Mouse (Mus musculus) neural tube, embryonic 12.5 days (tissue): ENCODE measurements around the gene Samm50. TPM values are rescaled to one million over a fixed set of nuclear protein-coding genes. Genes with fewer than 3 reads are reported as not detected.

Experiments
- ATAC-seq: fragments of 200-750 bp; cut with Nextera tagmentation; 2 replicates; pipeline ENCODE4 v1.8.0; 2017; ENCODE audit warnings: low read depth, mild to moderate bottlenecking, moderate TSS enrichment, moderate library complexity; ENCODE audit not compliant: low FRiP score
- H3K27ac ChIP-seq: fragments of 300-500 bp; sonication (generic); 2 replicates; pipeline ENCODE4 v1.5.1; 2016
- H3K27me3 ChIP-seq: fragments of 300-500 bp; sonication (generic); replicated peaks from 2 replicates; pipeline ENCODE4 v1.6.1; 2016; ENCODE audit warnings: mild to moderate bottlenecking
- H3K36me3 ChIP-seq: fragments of 300-500 bp; sonication (generic); 2 replicates; pipeline ENCODE4 v1.6.1; 2016; ENCODE audit warnings: mild to moderate bottlenecking
- H3K4me1 ChIP-seq: fragments of 300-500 bp; sonication (generic); 2 replicates; pipeline ENCODE4 v1.6.1; 2016
- H3K4me2 ChIP-seq: fragments of 300-500 bp; sonication (generic); replicated peaks from 2 replicates; pipeline ENCODE4 v1.6.1; 2016; ENCODE audit warnings: mild to moderate bottlenecking
- H3K4me3 ChIP-seq: fragments of 300-500 bp; sonication (generic); 2 replicates; pipeline ENCODE4 v1.5.1; 2016
- H3K9ac ChIP-seq: fragments of 300-500 bp; sonication (generic); 2 replicates; pipeline ENCODE4 v1.6.1; 2016; ENCODE audit warnings: mild to moderate bottlenecking
- H3K9me3 ChIP-seq: fragments of 300-500 bp; sonication (generic); 2 replicates; pipeline ENCODE4 v1.6.1; 2016; ENCODE audit warnings: mild to moderate bottlenecking
- whole genome bisulfite sequencing: fragments of 180-500 bp; shearing (Covaris S2); methylation state at CpG from one replicate; pipeline ENCODE4 v1.1.7; 2016; 5-methylcytosine and 5-hydroxymethylcytosine counted together
- polyA plus RNA-seq: library from polyadenylated mRNA; unstranded; fragments of >200 nt; fragmentation: Nextera tagmentation; extraction: Ambion mirVana; gene quantifications from 2 replicates; pipeline ENCODE4 v1.2.1, GENCODE M21; 2016

Gene Samm50
- polyA plus RNA-seq, 1 experiment from 2014 or later = 91.7 TPM

- no peak for ATAC-seq
- no peak overlapping the region for H3K4me2 ChIP-seq
- H3K27ac ChIP-seq = no peak overlapping the region
- no peak overlapping the region for H3K9ac ChIP-seq
- peaks cover 18% of the 10 kb centered on the region for H3K4me1 ChIP-seq
- H3K4me3 ChIP-seq = no peak overlapping the region
- H3K27me3 ChIP-seq = no peaks in the 10 kb centered on the region
- 0 out of 2 replicates have a peak, but pooled peaks cover 8% of the 10 kb centered on the region for H3K9me3 ChIP-seq
- H3K36me3 ChIP-seq = no peaks in the 10 kb centered on the region
- 55% methylated on average over 13 of the region's 13 CpGs for WGBS
Measured at GRCm38 (mm10) chr15:84251227-84251626, 59.2 kb downstream of the Samm50 start.

- H3K4me3 ChIP-seq = no peak overlapping the region
- peaks cover 18% of the 10 kb centered on the region for H3K4me1 ChIP-seq
- WGBS = 93% methylated on average over 7 of the region's 7 CpGs
- no peaks in the 10 kb centered on the region for H3K36me3 ChIP-seq
- no peak overlapping the region for H3K4me2 ChIP-seq
- ATAC-seq = no peak
- 0 out of 2 replicates have a peak, but pooled peaks cover under 1% of the 10 kb centered on the region for H3K9me3 ChIP-seq
- no peaks in the 10 kb centered on the region for H3K27me3 ChIP-seq
- no peak overlapping the region for H3K9ac ChIP-seq
- H3K27ac ChIP-seq = no peak overlapping the region
Measured at GRCm38 (mm10) chr15:84252645-84253044, 60.6 kb downstream of the Samm50 start.

- Histone ChIP-seq H3K4me1 (peaks cover 18% of the 10 kb centered on the region), H3K4me3 (no peak overlapping the region), H3K4me2 (no peak overlapping the region), H3K27me3 (no peaks in the 10 kb centered on the region), H3K9ac (no peak overlapping the region), H3K27ac (no peak overlapping the region), H3K36me3 (no peaks in the 10 kb centered on the region), H3K9me3 (no peaks in the 10 kb centered on the region)
- WGBS = 58% methylated on average over 11 of the region's 11 CpGs
- ATAC-seq = no peak
Measured at GRCm38 (mm10) chr15:84253757-84254156, 61.7 kb downstream of the Samm50 start.

GRCm38 (mm10) chr15:84254387-84254786 is 62.3 kb downstream of the Samm50 start:
- 75% methylated on average over 8 of the region's 8 CpGs for WGBS
- Histone ChIP-seq H3K9me3 (no peaks in the 10 kb centered on the region), H3K36me3 (no peaks in the 10 kb centered on the region), H3K27ac (no peak overlapping the region), H3K4me1 (peaks cover 18% of the 10 kb centered on the region), H3K27me3 (no peaks in the 10 kb centered on the region), H3K4me3 (no peak overlapping the region), H3K9ac (no peak overlapping the region), H3K4me2 (no peak overlapping the region)
- ATAC-seq = no peak

GRCm38 (mm10) chr15:84256254-84256850 is 64.3 kb downstream of the Samm50 start:
- H3K27ac ChIP-seq = no peak overlapping the region
- no peaks in the 10 kb centered on the region for H3K27me3 ChIP-seq
- H3K4me2 ChIP-seq = no peak overlapping the region
- H3K9ac ChIP-seq = no peak overlapping the region
- H3K36me3 ChIP-seq = no peaks in the 10 kb centered on the region
- peaks cover 16% of the 10 kb centered on the region for H3K4me1 ChIP-seq
- WGBS = 88% methylated on average over 12 of the region's 12 CpGs
- no peak overlapping the region for H3K4me3 ChIP-seq
- no peaks in the 10 kb centered on the region for H3K9me3 ChIP-seq
- ATAC-seq = no peak

GRCm38 (mm10) chr15:84256864-84257263 is 64.8 kb downstream of the Samm50 start:
- Histone ChIP-seq H3K27me3 (no peaks in the 10 kb centered on the region), H3K36me3 (no peaks in the 10 kb centered on the region), H3K9ac (no peak overlapping the region), H3K4me2 (no peak overlapping the region), H3K27ac (no peak overlapping the region), H3K4me3 (no peak overlapping the region), H3K9me3 (no peaks in the 10 kb centered on the region), H3K4me1 (peaks cover 13% of the 10 kb centered on the region)
- 90% methylated on average over 5 of the region's 5 CpGs for WGBS
- no peak for ATAC-seq

GRCm38 (mm10) chr15:84258602-84259355 is 66.7 kb downstream of the Samm50 start:
- H3K4me2 ChIP-seq = no peak overlapping the region
- no peak for ATAC-seq
- peaks cover 8% of the 10 kb centered on the region for H3K4me1 ChIP-seq
- no peaks in the 10 kb centered on the region for H3K9me3 ChIP-seq
- H3K36me3 ChIP-seq = no peaks in the 10 kb centered on the region
- no peak overlapping the region for H3K4me3 ChIP-seq
- WGBS = 58% methylated on average over 9 of the region's 9 CpGs
- H3K9ac ChIP-seq = no peak overlapping the region
- H3K27ac ChIP-seq = no peak overlapping the region
- no peaks in the 10 kb centered on the region for H3K27me3 ChIP-seq

- ATAC-seq = peak; percentile 68
- 32% methylated on average over 22 of the region's 22 CpGs for WGBS
- no peak overlapping the region for H3K9ac ChIP-seq
- no peak overlapping the region for H3K4me3 ChIP-seq
- no peak overlapping the region for H3K27ac ChIP-seq
- H3K4me1 ChIP-seq = peaks cover 4% of the 10 kb centered on the region; the same call in 1 of the 2 replicates
- H3K9me3 ChIP-seq = no peaks in the 10 kb centered on the region
- H3K36me3 ChIP-seq = no peaks in the 10 kb centered on the region
- no peaks in the 10 kb centered on the region for H3K27me3 ChIP-seq
- peak overlapping the region; percentile 32 for H3K4me2 ChIP-seq
Measured at GRCm38 (mm10) chr15:84260123-84260822, 68.2 kb downstream of the Samm50 start.

GRCm38 (mm10) chr15:84262630-84263029 is 70.6 kb downstream of the Samm50 start:
- no peak overlapping the region for H3K4me3 ChIP-seq
- no peak for ATAC-seq
- H3K27ac ChIP-seq = no peak overlapping the region
- H3K36me3 ChIP-seq = no peaks in the 10 kb centered on the region
- 92% methylated on average over 6 of the region's 6 CpGs for WGBS
- peaks cover 7% of the 10 kb centered on the region; the same call in 1 of the 2 replicates for H3K4me1 ChIP-seq
- no peak overlapping the region for H3K4me2 ChIP-seq
- no peak overlapping the region for H3K9ac ChIP-seq
- no peaks in the 10 kb centered on the region for H3K27me3 ChIP-seq
- no peaks in the 10 kb centered on the region for H3K9me3 ChIP-seq

- H3K4me2 ChIP-seq = no peak overlapping the region
- 47% methylated on average over 2 of the region's 2 CpGs for WGBS
- ATAC-seq = no peak
- H3K9ac ChIP-seq = no peak overlapping the region
- peaks cover 7% of the 10 kb centered on the region; the same call in 1 of the 2 replicates for H3K4me1 ChIP-seq
- H3K27me3 ChIP-seq = no peaks in the 10 kb centered on the region
- H3K36me3 ChIP-seq = no peaks in the 10 kb centered on the region
- H3K9me3 ChIP-seq = no peaks in the 10 kb centered on the region
- H3K4me3 ChIP-seq = no peak overlapping the region
- H3K27ac ChIP-seq = no peak overlapping the region
Measured at GRCm38 (mm10) chr15:84263573-84263972, 71.5 kb downstream of the Samm50 start.

- WGBS = 79% methylated on average over 11 of the region's 11 CpGs
- Histone ChIP-seq H3K27ac (no peak overlapping the region), H3K4me3 (no peak overlapping the region), H3K4me2 (no peak overlapping the region), H3K9ac (no peak overlapping the region), H3K9me3 (no peaks in the 10 kb centered on the region), H3K4me1 (peaks cover 4% of the 10 kb centered on the region; the same call in 1 of the 2 replicates), H3K36me3 (no peaks in the 10 kb centered on the region), H3K27me3 (no peaks in the 10 kb centered on the region)
- ATAC-seq = no peak
Measured at GRCm38 (mm10) chr15:84265141-84265540, 73.1 kb downstream of the Samm50 start.

- no peak overlapping the region for H3K27ac ChIP-seq
- WGBS = 84% methylated on average over 4 of the region's 4 CpGs
- ATAC-seq = no peak
Measured at GRCm38 (mm10) chr15:84266290-84266689, 74.2 kb downstream of the Samm50 start.

More at GRCm38 (mm10) chr15:84266290-84266689, 74.2 kb downstream of the Samm50 start:
- Histone ChIP-seq H3K9me3 (no peaks in the 10 kb centered on the region), H3K4me1 (peaks cover 6% of the 10 kb centered on the region; the same call in 1 of the 2 replicates), H3K9ac (no peak overlapping the region), H3K27me3 (no peaks in the 10 kb centered on the region), H3K4me3 (no peak overlapping the region), H3K36me3 (no peaks in the 10 kb centered on the region), H3K4me2 (no peak overlapping the region)
